Mouse (Mus musculus): ENCODE measurements around the gene Pcmt1. TPM values are rescaled to one million over a fixed set of nuclear protein-coding genes. Genes with fewer than 3 reads are reported as not detected.

Pcmt1 gene
- polyA plus RNA-seq, 1 experiment from 2014 or later, result 80.9 TPM

DNA sequence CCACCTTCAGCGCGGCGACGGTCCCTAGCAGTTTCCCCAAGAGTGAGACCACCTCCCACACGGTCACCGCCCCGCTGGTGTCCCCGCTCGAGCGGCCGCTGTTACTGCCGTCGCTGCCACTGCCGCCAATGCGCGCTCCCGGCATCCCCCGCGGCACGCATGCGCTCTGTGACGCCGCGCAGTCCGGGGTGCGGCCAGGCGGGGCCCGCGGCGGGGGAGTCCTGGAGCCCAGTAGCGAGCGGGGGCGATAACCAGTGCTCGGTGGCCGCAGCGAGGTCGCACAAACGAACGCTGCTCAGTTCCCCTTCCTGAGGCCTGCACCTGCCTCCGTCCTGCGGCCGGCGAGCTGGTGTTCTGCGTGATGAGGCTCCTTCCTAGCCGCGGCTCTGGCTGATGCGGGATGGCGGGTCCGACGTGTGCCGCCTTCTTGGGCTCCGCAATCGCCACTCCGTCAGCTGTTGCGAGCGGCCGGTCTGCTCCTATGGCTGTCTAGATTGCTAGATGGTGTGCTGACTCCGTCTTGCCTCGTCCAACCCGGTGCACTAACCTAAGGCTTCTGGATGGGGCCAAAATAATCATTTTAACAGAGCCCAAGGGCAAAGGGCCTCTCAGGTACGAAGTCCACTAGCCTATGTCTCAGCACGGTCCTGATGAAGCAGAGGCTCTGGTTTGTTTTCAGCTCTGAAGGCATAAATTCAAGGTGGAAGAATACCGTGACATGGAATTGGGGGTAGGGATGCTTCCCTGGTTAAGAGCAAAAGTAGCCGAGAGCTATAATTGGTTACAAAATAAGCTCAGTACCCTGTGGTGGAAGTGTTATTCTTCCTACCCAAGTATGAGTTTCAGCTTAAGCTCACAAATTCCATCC, 17.5 kb downstream of the Pcmt1 start:
- peak; percentile 93 for ATAC-seq
- peak overlapping the region; percentile 67 for H3K9ac ChIP-seq (ENCODE audit: low read depth, low read length)
- H3K4me1 ChIP-seq (replicated peaks; ENCODE audit: control insufficient read depth, insufficient read depth, low read length), result no peaks in the 10 kb centered on the region; the same call in none of the 2 replicates
- peak overlapping the region; percentile 94 for H3K27ac ChIP-seq (ENCODE audit: low read depth, low read length)
- TF ChIP-seq CTCF (IDR thresholded peaks at IDR 0.05; ENCODE audit: low read depth), result 0 out of 2 replicates have a peak, but pooled peaks have one; percentile 1
- H3K27me3 ChIP-seq (replicated peaks; ENCODE audit: control insufficient read depth, insufficient read depth, low read length), result no peaks in the 10 kb centered on the region
- no peaks in the 10 kb centered on the region for H3K36me3 ChIP-seq (ENCODE audit: control insufficient read depth, insufficient read depth)
- H3K4me2 ChIP-seq (replicated peaks; ENCODE audit: low read depth), result peak overlapping the region; percentile 78
- under 1% methylated on average over 61 of the region's 64 CpGs for WGBS
- no peaks in the 10 kb centered on the region for H3K9me3 ChIP-seq (ENCODE audit: control insufficient read depth)
- peak overlapping the region; percentile 83 for H3K4me3 ChIP-seq (ENCODE audit: low read depth, low read length)

DNA sequence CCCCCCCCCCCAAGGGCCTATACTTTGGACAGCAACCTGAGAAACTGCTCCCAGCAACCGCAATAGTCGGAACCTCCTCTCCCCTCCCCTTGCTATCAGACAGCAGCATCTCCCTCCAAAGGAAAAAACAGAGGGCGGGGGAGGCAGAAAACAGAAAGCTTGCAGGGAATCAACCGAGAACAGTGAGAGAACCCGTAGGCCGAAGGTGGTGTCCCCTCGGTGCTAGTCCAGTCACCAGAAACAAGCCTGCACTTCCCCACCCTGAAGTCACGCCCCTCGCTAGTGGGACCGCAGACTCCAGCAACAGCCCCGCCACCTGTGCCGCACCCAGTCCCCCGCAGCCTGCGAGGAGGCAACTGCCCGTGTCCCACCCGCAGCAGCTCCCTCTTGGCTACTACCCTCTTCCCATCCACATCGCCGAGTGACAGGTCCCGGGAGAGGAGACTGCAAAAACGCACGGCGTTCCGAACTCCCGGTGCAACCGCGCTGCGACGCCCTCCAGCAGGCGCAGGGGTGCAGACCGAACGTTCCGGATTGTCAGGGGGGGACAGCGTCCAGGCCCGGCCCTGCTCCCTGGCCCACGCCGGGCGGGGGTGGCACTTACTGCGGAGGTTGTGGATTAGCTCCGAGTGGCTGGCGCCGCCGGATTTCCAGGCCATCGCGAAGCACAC, 18.3 kb downstream of the Pcmt1 start:
- no peak for TF ChIP-seq CTCF (IDR thresholded peaks at IDR 0.05; ENCODE audit: low read depth)
- no peaks in the 10 kb centered on the region for H3K27me3 ChIP-seq (replicated peaks; ENCODE audit: control insufficient read depth, insufficient read depth, low read length)
- ATAC-seq, result peak; percentile 61
- peak overlapping the region; percentile 78 for H3K4me2 ChIP-seq (replicated peaks; ENCODE audit: low read depth)
- no peaks in the 10 kb centered on the region for H3K36me3 ChIP-seq (ENCODE audit: control insufficient read depth, insufficient read depth)
- no peaks in the 10 kb centered on the region; the same call in 1 of the 2 replicates for H3K4me1 ChIP-seq (replicated peaks; ENCODE audit: control insufficient read depth, insufficient read depth, low read length)
- peak overlapping the region; percentile 67 for H3K9ac ChIP-seq (ENCODE audit: low read depth, low read length)
- no peaks in the 10 kb centered on the region for H3K9me3 ChIP-seq (ENCODE audit: control insufficient read depth)
- WGBS, result 0% methylated on average over 44 of the region's 44 CpGs
- peak overlapping the region; percentile 83 for H3K4me3 ChIP-seq (ENCODE audit: low read depth, low read length)
- peak overlapping the region; percentile 94 for H3K27ac ChIP-seq (ENCODE audit: low read depth, low read length)

DNA sequence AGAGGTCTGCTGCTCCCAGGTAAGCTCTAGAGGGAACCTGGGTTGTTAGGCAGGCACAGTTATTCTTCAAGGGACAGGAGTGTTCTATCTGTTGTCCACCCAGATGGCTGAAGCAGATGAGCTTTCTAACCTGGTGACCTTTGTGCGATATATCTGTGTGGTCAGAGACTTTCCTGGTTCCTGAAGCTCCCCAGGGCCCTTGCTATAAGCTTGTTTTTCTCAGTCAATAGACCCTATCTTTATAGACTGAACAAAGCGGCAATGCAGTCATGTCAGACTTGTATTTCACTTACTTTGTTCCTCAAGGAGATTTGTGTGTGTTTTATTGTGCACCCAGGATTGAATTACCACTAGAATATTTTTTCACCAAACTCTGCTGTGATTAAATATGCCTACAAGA, 29.9 kb downstream of the Pcmt1 start:
- Histone ChIP-seq H3K4me1 (replicated peaks; ENCODE audit: control insufficient read depth, insufficient read depth, low read length) (no peaks in the 10 kb centered on the region), H3K4me2 (replicated peaks; ENCODE audit: low read depth) (no peak overlapping the region), H3K27ac (ENCODE audit: low read depth, low read length) (no peak overlapping the region), H3K36me3 (ENCODE audit: control insufficient read depth, insufficient read depth) (peaks cover 25% of the 10 kb centered on the region), H3K4me3 (ENCODE audit: low read depth, low read length) (no peak overlapping the region), H3K9me3 (ENCODE audit: control insufficient read depth) (no peaks in the 10 kb centered on the region), H3K27me3 (replicated peaks; ENCODE audit: control insufficient read depth, insufficient read depth, low read length) (no peaks in the 10 kb centered on the region), H3K9ac (ENCODE audit: low read depth, low read length) (no peak overlapping the region)
- 88% methylated on average over 2 of the region's 2 CpGs for WGBS
- no peak for TF ChIP-seq CTCF (IDR thresholded peaks at IDR 0.05; ENCODE audit: low read depth)
- ATAC-seq, result no peak

DNA sequence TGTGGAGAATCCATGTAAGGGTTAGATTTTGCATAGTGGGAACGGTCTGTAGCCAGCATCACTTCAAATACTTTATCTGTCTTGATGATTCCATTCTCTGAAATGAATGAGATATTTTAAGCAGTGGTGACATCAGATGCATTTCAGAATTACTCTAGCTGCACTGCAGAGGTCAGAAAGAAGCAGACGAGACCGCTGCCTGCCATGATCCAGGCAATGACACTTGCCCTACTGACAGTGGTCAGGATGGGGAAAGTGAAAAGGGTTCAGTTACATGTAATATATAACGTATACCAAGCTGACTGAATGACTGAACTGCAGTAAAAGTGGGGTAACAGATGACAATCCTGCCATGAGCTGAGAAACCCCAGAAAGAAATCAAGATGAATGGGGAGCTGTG, 31.9 kb downstream of the Pcmt1 start:
- no peak overlapping the region for H3K27ac ChIP-seq (ENCODE audit: low read depth, low read length)
- no peak for ATAC-seq
- no peak overlapping the region for H3K9ac ChIP-seq (ENCODE audit: low read depth, low read length)
- no peak overlapping the region for H3K4me3 ChIP-seq (ENCODE audit: low read depth, low read length)
- no peak overlapping the region for H3K4me2 ChIP-seq (replicated peaks; ENCODE audit: low read depth)
- no peaks in the 10 kb centered on the region for H3K4me1 ChIP-seq (replicated peaks; ENCODE audit: control insufficient read depth, insufficient read depth, low read length)
- TF ChIP-seq CTCF (IDR thresholded peaks at IDR 0.05; ENCODE audit: low read depth), result no peak
- H3K27me3 ChIP-seq (replicated peaks; ENCODE audit: control insufficient read depth, insufficient read depth, low read length), result no peaks in the 10 kb centered on the region
- peaks cover 39% of the 10 kb centered on the region for H3K36me3 ChIP-seq (ENCODE audit: control insufficient read depth, insufficient read depth)
- 85% methylated on average over 4 of the region's 4 CpGs for WGBS
- no peaks in the 10 kb centered on the region for H3K9me3 ChIP-seq (ENCODE audit: control insufficient read depth)

DNA sequence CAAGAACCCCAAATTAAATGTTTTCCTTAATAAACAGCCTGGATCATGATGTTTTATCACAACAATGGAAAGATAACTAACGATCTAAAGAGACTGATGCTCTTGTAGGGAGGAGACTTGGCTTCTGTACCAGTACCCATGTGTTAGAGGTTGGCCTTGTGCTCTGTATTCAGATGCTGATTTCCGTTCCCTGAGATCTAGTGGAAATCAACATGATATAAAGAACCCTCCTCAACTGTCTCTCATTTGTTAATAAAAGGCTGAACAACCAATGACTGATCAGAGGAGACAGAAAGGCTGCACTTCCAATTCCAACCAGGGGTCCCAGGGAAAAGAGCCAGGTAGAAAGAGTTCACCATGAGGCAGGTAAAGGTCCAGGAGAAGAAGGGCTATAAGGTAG, 35.0 kb downstream of the Pcmt1 start:
- peaks cover 52% of the 10 kb centered on the region for H3K36me3 ChIP-seq (ENCODE audit: control insufficient read depth, insufficient read depth)

DNA sequence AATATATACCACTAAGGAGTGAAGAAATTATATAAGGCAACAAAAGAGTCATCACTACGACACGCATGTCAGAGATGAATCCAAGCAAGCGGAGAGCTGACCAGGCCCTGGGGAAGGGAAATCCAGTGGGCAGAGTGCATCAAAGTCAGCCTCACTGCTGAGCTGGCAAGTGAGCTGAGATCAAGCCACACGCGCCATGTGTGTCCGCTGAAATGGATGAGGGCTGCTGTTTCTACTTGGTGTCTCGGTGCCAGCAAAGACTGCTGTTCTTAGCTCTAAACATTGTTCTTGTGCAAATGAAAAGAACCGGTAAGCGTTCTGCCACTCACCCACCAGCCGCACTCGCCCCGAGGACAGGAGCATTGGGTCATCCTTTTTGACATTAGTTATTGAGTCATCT, 40.6 kb downstream of the Pcmt1 start:
- no peak for ATAC-seq
- 96% methylated on average over 12 of the region's 12 CpGs for WGBS
- Histone ChIP-seq H3K9me3 (ENCODE audit: control insufficient read depth) (no peaks in the 10 kb centered on the region), H3K4me1 (replicated peaks; ENCODE audit: control insufficient read depth, insufficient read depth, low read length) (no peaks in the 10 kb centered on the region), H3K9ac (ENCODE audit: low read depth, low read length) (no peak overlapping the region), H3K4me2 (replicated peaks; ENCODE audit: low read depth) (no peak overlapping the region), H3K27ac (ENCODE audit: low read depth, low read length) (no peak overlapping the region), H3K36me3 (ENCODE audit: control insufficient read depth, insufficient read depth) (peaks cover 58% of the 10 kb centered on the region), H3K4me3 (ENCODE audit: low read depth, low read length) (no peak overlapping the region), H3K27me3 (replicated peaks; ENCODE audit: control insufficient read depth, insufficient read depth, low read length) (no peaks in the 10 kb centered on the region)
- no peak for TF ChIP-seq CTCF (IDR thresholded peaks at IDR 0.05; ENCODE audit: low read depth)

More for the DNA sequence above, 35.0 kb downstream of the Pcmt1 start:
- no peaks in the 10 kb centered on the region for H3K4me1 ChIP-seq (replicated peaks; ENCODE audit: control insufficient read depth, insufficient read depth, low read length)
- H3K9me3 ChIP-seq (ENCODE audit: control insufficient read depth), result no peaks in the 10 kb centered on the region
- ATAC-seq, result no peak
- 87% methylated on average over 2 of the region's 2 CpGs for WGBS
- TF ChIP-seq CTCF (IDR thresholded peaks at IDR 0.05; ENCODE audit: low read depth), result no peak
- no peak overlapping the region for H3K27ac ChIP-seq (ENCODE audit: low read depth, low read length)
- no peak overlapping the region for H3K9ac ChIP-seq (ENCODE audit: low read depth, low read length)
- no peaks in the 10 kb centered on the region for H3K27me3 ChIP-seq (replicated peaks; ENCODE audit: control insufficient read depth, insufficient read depth, low read length)
- no peak overlapping the region for H3K4me2 ChIP-seq (replicated peaks; ENCODE audit: low read depth)
- no peak overlapping the region for H3K4me3 ChIP-seq (ENCODE audit: low read depth, low read length)
